Mouse (Mus musculus) hematopoietic stem cell, adult 5-6 weeks (primary cell): ENCODE data around the gene Bmp2. TPM values are rescaled to one million over a fixed set of nuclear protein-coding genes. Genes with fewer than 3 reads are reported as not detected.

Experiments used
- ATAC-seq, 2 experiments: fragments of 125-278 bp in 1 of 2; replicated peaks in 1 of 2; 2 replicates each; pipeline ENCODE4 v1.8.0; 2016 to 2017; ENCODE audit warnings: inconsistent platforms in 2 of 2, mild to moderate bottlenecking in 2 of 2, moderate number of reproducible peaks in 2 of 2, low read depth in 1 of 2, moderate TSS enrichment in 1 of 2; ENCODE audit not compliant: low FRiP score in 2 of 2, poor library complexity in 2 of 2, severe bottlenecking in 2 of 2, insufficient read depth in 1 of 2, low TSS enrichment in 1 of 2
- total RNA-seq: library from RNA; stranded (forward); fragments of 172-1452, 232-1000 nt; gene quantifications from 2 replicates; pipeline ENCODE4 v1.2.3, GENCODE M21; 2017

Gene Bmp2
- total RNA-seq, 1 experiment from 2014 or later: 0.40 TPM

DNA sequence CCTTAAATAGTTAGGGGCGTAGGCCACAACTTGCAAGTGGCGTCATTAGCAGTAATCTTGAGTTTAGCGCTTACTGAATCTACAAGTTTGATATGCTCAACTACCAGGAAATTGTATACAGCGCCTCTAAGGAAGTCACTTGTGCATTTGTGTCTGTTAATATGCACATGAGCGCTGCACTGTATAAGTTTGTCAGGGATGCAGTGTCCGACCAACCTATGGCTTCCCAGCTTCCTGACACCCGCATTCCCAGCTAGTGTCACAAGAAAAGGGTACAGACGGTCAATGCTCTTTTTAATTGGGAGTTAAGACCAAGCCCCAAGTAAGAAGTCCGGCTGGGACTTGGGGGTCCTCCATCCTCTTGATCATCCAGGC lies 1.9 kb downstream of the Bmp2 start:
- no peak for ATAC-seq

DNA sequence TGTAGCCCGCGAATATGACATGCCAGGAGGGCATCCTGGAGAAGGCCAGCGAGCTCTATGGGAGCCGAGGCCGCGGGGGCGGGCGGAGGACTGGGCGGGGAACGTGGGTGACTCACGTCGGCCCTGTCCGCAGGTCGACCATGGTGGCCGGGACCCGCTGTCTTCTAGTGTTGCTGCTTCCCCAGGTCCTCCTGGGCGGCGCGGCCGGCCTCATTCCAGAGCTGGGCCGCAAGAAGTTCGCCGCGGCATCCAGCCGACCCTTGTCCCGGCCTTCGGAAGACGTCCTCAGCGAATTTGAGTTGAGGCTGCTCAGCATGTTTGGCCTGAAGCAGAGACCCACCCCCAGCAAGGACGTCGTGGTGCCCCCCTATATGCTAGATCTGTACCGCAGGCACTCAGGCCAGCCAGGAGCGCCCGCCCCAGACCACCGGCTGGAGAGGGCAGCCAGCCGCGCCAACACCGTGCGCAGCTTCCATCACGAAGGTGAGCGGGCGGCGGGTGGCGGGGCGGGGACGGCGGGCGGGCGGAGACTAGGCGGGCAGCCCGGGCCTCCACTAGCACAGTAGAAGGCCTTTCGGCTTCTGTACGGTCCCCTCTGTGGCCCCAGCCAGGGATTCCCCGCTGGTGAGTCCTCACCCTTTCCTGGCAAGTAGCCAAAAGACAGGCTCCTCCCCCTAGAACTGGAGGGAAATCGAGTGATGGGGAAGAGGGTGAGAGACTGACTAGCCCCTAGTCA lies 2.5 kb downstream of the Bmp2 start:
- peak; percentile 5 to 15; a peak in 1 of 4 replicates for ATAC-seq

DNA sequence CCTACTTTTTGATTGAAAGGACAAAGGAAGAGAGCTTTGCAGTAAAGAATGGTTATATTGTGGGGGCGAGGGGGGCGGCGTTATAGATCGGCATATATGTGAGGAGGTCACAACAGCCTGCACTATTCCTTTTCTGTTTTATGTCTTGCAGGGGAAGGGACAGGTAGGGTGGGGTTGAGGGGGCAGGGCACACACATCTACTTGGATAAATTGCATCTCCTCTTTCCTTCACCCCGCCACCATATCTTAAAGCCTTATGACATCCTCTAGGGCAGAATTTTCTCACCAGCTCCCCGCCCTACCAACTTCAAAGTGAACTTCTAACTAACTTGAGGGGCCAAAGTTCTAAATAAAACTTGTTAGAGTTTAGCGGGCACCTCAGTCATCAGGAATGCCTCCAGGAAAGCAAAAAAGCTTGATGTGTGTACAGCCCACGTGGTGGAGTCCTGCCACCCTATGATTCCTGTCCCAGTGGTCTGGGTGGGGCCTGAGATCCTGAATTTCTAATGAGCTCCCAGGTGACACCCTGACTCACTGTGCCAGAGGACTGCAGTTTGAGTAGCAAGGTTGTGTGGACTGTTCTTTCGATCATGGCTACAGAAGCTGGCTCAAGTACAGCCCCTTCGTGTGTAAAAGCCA lies 12.4 kb downstream of the Bmp2 start:
- ATAC-seq: no peak

DNA sequence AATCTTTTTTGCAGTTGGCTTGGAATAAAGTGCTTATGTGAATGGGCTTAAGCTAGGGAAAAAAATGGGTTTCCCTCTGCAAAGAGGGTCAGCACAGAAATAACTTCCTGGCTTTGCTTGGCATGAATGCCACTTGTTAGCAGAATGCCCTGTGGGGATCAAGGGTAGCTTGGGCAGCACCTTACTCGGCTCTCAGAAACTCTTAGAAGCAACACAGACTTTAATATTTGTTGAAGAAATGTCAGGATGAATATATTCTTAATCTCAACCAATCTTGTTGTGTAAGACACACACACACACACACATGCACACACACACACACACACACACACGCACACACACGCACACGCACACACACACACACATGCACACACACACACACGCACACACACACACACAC lies 13.5 kb downstream of the Bmp2 start:
- ATAC-seq: no peak

DNA sequence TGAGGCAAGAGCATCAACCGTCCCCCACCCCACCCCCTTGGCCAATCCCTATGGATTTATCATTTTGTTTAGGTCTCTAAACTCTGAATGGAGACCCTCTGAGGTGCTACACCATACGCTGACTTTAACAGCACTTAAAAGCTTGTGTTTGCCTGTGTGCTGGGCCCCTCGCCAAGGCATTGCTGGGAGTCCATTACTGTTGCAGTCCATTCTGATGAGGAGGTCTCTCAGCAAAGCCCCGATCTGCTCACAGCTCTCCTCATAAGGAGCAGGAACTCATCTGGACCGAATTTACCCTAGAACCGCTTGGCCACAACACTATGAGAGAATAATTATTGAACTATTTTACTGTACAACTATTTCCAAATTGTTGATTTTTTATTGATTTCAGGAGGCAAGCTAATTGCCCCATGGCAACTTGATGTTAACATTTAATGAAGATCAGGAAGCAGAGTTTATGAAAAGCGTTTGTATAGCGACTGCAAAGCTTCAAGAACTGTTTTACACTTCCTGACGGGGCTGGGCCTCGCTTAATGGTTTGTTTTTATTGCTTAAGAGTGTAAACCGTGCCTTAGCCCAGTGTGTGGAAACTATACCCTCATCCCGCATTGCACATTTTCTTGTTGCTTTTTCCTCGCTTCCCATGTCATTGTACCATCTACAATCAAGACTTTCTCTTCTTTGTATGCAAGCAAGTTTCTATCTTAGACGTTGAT lies 14.2 kb downstream of the Bmp2 start:
- ATAC-seq: no peak

DNA sequence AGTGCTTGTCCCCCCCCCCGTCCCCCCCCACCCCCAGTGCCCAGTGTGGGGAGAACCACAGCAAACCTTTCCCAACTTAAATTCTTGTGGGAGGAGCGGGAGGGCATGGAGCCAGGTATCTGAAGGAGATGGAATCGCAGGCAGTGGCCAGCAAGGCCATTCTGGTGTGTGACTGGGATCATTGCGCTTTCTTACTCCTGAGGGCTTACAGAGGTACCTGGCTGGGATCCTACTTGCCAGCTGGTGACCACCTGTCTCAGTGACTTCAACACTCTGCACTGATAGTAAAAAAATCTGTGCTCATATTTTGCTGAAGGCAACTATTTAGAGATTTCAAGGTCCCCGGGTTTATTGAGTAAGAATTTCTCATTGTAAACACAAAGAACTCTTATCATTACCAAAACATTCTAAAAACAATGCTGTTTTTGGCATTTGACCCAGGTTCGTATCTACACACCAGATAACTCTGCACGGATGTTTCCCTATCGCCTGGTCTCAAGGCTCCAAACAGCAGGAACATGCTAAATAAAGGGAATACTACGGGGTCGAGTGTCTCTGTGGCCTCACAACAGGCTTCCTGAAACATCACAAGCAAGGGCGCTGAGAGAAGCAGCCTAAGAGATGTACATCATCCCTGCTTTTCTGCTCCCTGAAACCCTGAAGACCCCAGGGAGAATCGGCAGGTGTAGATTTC lies 39.8 kb downstream of the Bmp2 start:
- no peak for ATAC-seq
